Mouse (Mus musculus) cerebellum, adult 9-11 months (tissue): ENCODE data around the gene Lrrn4cl.
"Not testable (repeated sequence)": the region's sequence is repeated elsewhere in the genome, so short reads cannot be mapped to it uniquely, and the experiment has no call there.

Experiments
- DNase-seq: peaks from one replicate; pipeline ENCODE4 v3.0.0; 2022

Gene Lrrn4cl

GRCm38 (mm10) chr19:8850402-8850901 is at the start of gene Lrrn4cl:
TSS of gene Lrrn4cl (plus strand) at chr19:8850768.
- peak; percentile 34 for DNase-seq

DNA sequence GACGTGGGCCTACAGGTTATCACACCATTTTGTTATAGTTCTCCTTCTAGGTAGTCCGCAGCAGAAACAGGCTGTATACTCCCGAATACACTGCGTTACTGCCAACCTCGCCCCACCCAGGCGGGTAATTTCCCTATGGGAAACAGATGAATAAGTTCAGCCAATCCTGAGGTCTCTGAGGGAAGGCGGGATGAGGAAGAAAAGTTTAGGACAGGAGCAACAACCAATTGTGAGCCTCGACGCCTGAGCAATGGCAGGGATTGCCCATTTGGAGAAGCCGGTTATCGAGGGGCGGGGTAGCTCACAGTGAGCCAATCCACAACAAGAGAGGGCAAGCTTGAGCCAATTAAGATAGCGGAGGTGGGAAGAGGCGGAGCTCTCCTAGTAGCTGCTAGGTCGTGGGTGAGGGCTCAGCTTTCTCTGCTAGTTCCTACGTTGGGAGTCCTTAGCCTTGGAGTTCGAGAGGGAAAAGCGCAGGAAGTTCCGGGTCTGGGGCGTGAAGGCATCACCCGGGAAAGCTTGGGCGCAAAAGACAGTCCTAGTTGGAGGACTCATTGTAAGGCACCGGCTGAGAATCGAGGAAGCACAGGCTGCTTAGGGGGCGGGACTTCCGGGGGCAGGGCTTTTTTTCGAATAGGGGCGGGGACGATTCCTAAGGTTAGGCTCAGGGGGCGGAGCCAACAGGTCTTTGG is 48.3 kb upstream of the Lrrn4cl start, which contains the start of gene Zbtb3:
Gene Zbtb3 (plus strand): TSS at position 426 of the 692 bp plus-strand sequence.
- peak; percentile 98 for DNase-seq

DNA sequence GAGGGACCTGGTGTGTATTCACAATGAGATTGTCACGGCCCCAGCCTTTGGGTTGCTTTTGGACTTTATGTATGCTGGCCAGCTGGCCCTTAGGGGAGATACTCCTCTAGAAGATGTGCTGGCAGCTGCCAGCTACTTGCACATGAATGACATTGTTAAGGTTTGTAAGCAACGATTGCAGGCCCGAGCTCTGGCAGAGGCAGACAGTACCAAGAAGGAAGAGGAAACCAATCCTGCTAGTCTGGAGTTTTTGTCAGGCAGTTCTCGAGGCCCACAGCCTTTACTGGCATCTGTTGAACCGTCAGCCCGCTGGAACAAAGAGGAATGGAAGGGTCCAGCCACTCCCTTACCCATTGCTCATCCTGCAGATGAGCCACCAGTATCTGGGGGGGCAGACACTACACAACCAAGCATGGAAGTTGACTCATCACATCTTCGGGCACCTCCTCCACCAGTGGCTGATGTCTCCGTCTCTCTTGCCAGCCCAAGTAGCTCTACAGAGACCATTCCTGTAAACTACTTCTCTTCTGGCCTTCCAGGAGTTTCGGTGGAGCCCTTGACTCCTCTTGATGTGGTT is 47.3 kb upstream of the Lrrn4cl start:
- DNase-seq: no peak

GRCm38 (mm10) chr19:8803879-8804660 is 46.5 kb upstream of the Lrrn4cl start:
- DNase-seq: no peak

GRCm38 (mm10) chr19:8806810-8807209 is 43.8 kb upstream of the Lrrn4cl start:
- no peak for DNase-seq

GRCm38 (mm10) chr19:8815812-8816211 is 34.8 kb upstream of the Lrrn4cl start:
- DNase-seq: no peak

- DNase-seq: no peak
Observed at GRCm38 (mm10) chr19:8817001-8817400, 33.6 kb upstream of the Lrrn4cl start.

- peak; percentile 49 for DNase-seq
Observed at GRCm38 (mm10) chr19:8818301-8818798, 32.2 kb upstream of the Lrrn4cl start.

GRCm38 (mm10) chr19:8818801-8819595 is 31.6 kb upstream of the Lrrn4cl start, which contains the start of gene Ttc9c:
TSS of gene Ttc9c (minus strand) at chr19:8819333.
- DNase-seq: peak; percentile 99

- peak; percentile 99 for DNase-seq
Observed at GRCm38 (mm10) chr19:8819596-8820423, 30.8 kb upstream of the Lrrn4cl start, which contains the start of gene Hnrnpul2. TSS of gene Hnrnpul2 (plus strand) at chr19:8820010.

GRCm38 (mm10) chr19:8820424-8820956 is 30.1 kb upstream of the Lrrn4cl start:
- DNase-seq: no peak

DNA sequence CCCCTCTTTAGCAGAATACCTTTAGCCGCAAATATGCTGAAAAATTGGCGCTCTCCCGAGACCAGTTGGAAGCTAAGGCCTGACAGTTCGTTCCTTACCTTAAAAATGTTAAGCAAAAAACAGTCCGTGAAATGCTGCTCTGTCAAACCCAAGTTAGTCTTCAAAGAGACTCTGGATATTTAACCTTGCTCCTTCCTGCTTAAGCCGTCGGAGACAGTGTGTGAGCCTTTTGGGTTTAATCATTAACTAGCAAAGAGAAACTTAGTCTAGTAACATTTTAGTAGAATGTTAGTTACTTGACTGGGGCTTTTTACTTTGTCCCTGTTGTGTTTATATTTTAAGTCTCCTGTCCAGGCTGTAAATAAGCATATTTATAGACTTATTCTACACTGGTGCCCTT is 29.4 kb upstream of the Lrrn4cl start:
- no peak for DNase-seq

- DNase-seq: peak; percentile 71
Observed at GRCm38 (mm10) chr19:8822696-8823095, 27.9 kb upstream of the Lrrn4cl start.

- DNase-seq: no peak
Observed at GRCm38 (mm10) chr19:8829660-8830059, 20.9 kb upstream of the Lrrn4cl start, which contains the start of gene AC129217.1. TSS of gene AC129217.1 (plus strand) at chr19:8829773.

DNA sequence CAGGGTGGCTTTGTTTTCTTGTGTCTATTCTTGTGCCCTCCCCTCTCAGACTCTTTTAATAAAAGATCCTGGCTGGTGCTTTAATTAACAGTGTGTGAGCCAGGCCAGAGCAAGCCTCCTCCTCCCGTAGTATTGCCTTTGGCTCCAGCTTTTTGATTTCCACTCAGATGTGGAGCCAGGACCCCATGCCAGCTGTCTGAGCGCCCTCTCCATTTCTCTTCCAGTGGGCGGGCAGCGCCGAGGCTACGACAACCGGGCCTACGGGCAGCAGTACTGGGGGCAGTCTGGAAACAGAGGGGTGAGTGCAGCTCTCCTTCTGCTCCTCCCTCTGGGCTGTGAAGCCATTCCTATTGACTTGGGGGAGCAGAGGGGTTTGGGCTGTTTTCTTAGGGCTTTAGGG is 19.9 kb upstream of the Lrrn4cl start:
- DNase-seq: no peak

DNA sequence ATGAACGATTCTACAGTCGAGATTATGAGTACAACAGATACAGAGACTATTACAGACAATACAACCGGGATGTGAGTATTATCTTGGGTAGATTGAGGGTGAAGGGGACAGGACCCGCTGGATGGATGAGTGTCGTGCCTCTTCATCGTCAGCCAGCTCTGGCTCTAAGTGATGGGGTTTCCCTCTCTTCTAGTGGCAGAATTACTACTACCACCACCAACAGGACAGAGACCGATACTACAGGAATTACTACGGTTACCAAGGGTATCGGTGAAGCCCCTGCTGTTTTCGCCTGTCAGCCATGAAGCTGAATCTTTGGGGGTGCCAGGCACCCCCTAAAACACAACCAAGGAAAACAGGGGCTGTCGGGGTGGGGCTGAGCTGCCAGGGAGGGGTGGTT is 19.3 kb upstream of the Lrrn4cl start:
- no peak for DNase-seq

DNA sequence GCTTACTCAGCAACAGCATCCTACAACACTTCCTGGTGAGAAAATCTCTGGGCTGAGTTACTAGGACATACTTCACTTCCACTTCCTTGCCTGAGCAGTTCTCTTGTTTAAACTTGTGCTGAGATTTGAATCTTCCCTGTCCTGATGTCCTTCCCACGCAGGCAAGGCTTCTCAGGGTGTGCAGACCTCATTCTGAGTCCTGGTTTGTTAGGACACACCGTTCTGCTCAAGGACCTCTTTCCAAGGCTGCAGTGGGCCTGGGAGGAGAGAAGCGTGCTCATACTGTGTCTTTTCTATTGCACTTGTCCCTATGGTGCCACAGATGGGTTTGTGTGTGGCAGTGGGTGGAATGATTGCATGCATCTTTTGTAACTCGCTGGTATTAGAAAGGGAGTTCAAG is 17.6 kb upstream of the Lrrn4cl start:
- DNase-seq: no peak

DNA sequence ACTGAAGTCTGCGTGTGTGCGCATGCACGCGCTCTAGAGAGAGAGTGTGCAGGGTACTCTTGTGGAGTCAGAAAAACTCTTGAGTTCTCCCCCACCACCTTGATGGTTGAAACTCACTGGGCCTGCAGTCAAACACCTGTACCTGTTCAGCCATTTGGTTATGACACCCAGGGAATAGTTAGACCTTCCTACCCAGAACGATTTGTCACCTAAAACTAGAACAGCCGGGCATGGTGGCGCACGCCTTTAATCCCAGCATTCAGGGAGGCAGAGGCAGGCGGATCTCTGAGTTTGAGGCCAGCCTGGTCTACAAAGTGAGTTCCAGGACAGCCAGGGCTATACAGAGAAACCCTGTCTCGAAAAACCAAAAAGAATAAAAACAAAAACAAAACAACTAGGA is 14.2 kb upstream of the Lrrn4cl start:
- not testable (repeated sequence) for DNase-seq

- peak; percentile 90 for DNase-seq
Observed at GRCm38 (mm10) chr19:8837251-8837791, 13.2 kb upstream of the Lrrn4cl start, which contains the start of gene Bscl2. TSS of gene Bscl2 (plus strand) at chr19:8837467.

- DNase-seq: peak; percentile 80
Observed at GRCm38 (mm10) chr19:8838041-8838730, 12.4 kb upstream of the Lrrn4cl start.
